8 mouse cellular contexts compared by ENCODE assay signal in genomic region chr9:105520776-105521552, GRCm38 (mm10). TPM values are rescaled to one million over a fixed set of nuclear protein-coding genes. Genes with fewer than 3 reads are reported as not detected.
A peak's percentile ranks its signal among the peaks of the same experiment; 100 is the strongest.
DNase-seq lines count a peak whose midpoint lies in the region; ATAC-seq and TF ChIP-seq lines count a peak whose summit lies in the region.
"Had no signal": no experiment of that assay in that cellular context is flagged by ENCODE, and none has a peak within 500 bp of the region (broad histone marks: within the 10 kb centered on the region; RNA-seq: fewer than 3 reads in every experiment).

No protein-coding gene starts in this region.

- no peak for TF ChIP-seq POLR2A in limb, embryonic 14.5 days (IDR thresholded peaks at IDR 0.05; ENCODE audit: borderline replicate concordance, extremely low read depth, insufficient read depth, insufficient read length)

- no peak overlapping the region for H3K9ac ChIP-seq in limb, embryonic 14.5 days (ENCODE audit: low read depth, low read length, severe bottlenecking)
- H3K9ac ChIP-seq in forebrain, embryonic 16.5 days (replicated peaks; ENCODE audit: low read depth, low read length) = no peak overlapping the region
- H3K9ac ChIP-seq: embryonic facial prominence, embryonic 13.5 days had no signal

- no peak overlapping the region for H3K4me2 ChIP-seq in limb, embryonic 14.5 days (replicated peaks; ENCODE audit: low read depth, low read length, severe bottlenecking)
- no peak overlapping the region for H3K4me2 ChIP-seq in forebrain, embryonic 16.5 days (ENCODE audit: low read length)
- H3K4me2 ChIP-seq: embryonic facial prominence, embryonic 13.5 days had no signal

- H3K4me3 ChIP-seq in heart, embryonic 10.5 days = peak overlapping the region; percentile 54
- no peak overlapping the region for H3K4me3 ChIP-seq in limb, embryonic 14.5 days (replicated peaks; ENCODE audit: low read length)
- no peak overlapping the region for H3K4me3 ChIP-seq in forebrain, embryonic 16.5 days (replicated peaks; ENCODE audit: low read length)
- H3K4me3 ChIP-seq: embryonic facial prominence, embryonic 13.5 days had no signal

- H3K4me1 ChIP-seq in heart, embryonic 10.5 days = peaks cover 32% of the 10 kb centered on the region
- peaks cover 22% of the 10 kb centered on the region for H3K4me1 ChIP-seq in limb, embryonic 14.5 days (ENCODE audit: control insufficient read depth, insufficient read depth, low read length)
- peaks cover 17% of the 10 kb centered on the region for H3K4me1 ChIP-seq in forebrain, embryonic 16.5 days (replicated peaks; ENCODE audit: control insufficient read depth, insufficient read depth, low read length)

- 20% methylated on average over 24 of the region's 24 CpGs for WGBS in heart, embryonic 10.5 days
- WGBS in limb, embryonic 14.5 days = 43% methylated on average over 24 of the region's 24 CpGs
- 71% methylated on average over 24 of the region's 24 CpGs for WGBS in forebrain, embryonic 16.5 days

- DNase-seq in B cell, adult 2 months = peak; percentile 9 to 10
- peak; percentile 76 for DNase-seq in MEL-GATA-1-ER (ENCODE audit: extremely low read depth, low read depth)
- DNase-seq in heart, embryonic 10.5 days (ENCODE audit: low spot score) = peak; percentile 80
- DNase-seq in limb, embryonic 14.5 days (ENCODE audit: low spot score) = no peak
- DNase-seq in natural killer cell, adult 2 months (ENCODE audit: low spot score in 2 of 2) = peak; percentile 9 to 16
- DNase-seq in thymus, postnatal 10 days (ENCODE audit: low spot score in 2 of 2) = no peak

- H3K36me3 ChIP-seq in heart, embryonic 10.5 days = no peaks in the 10 kb centered on the region
- H3K36me3 ChIP-seq in limb, embryonic 14.5 days (ENCODE audit: control insufficient read depth, insufficient read depth, low read length) = no peaks in the 10 kb centered on the region
- no peaks in the 10 kb centered on the region for H3K36me3 ChIP-seq in forebrain, embryonic 16.5 days (ENCODE audit: control insufficient read depth, insufficient read depth)
- H3K36me3 ChIP-seq: embryonic facial prominence, embryonic 13.5 days had no signal

- H3K27me3 ChIP-seq in heart, embryonic 10.5 days (ENCODE audit: insufficient read depth, poor library complexity, severe bottlenecking) = no peaks in the 10 kb centered on the region
- no peaks in the 10 kb centered on the region for H3K27me3 ChIP-seq in limb, embryonic 14.5 days (ENCODE audit: control insufficient read depth, insufficient read depth, low read length)
- no peaks in the 10 kb centered on the region for H3K27me3 ChIP-seq in forebrain, embryonic 16.5 days (replicated peaks; ENCODE audit: control insufficient read depth, insufficient read depth, low read length)
- H3K27me3 ChIP-seq: embryonic facial prominence, embryonic 13.5 days had no signal

- ATAC-seq in limb, embryonic 14.5 days (ENCODE audit: low FRiP score, low read depth) = peak; percentile 60
- no peak for ATAC-seq in forebrain, embryonic 16.5 days

- peak overlapping the region; percentile 77 for H3K27ac ChIP-seq in heart, embryonic 10.5 days
- H3K27ac ChIP-seq in limb, embryonic 14.5 days (replicated peaks; ENCODE audit: low read depth, low read length) = no peak overlapping the region
- H3K27ac ChIP-seq in forebrain, embryonic 16.5 days (ENCODE audit: low read length) = no peak overlapping the region
- H3K27ac ChIP-seq: embryonic facial prominence, embryonic 13.5 days had no signal

- H3K9me3 ChIP-seq in heart, embryonic 10.5 days = no peaks in the 10 kb centered on the region
- no peaks in the 10 kb centered on the region for H3K9me3 ChIP-seq in limb, embryonic 14.5 days (ENCODE audit: control insufficient read depth, low read length)
- no peaks in the 10 kb centered on the region for H3K9me3 ChIP-seq in forebrain, embryonic 16.5 days (ENCODE audit: control insufficient read depth, low read length)
- H3K9me3 ChIP-seq: embryonic facial prominence, embryonic 13.5 days had no signal

RNA-seq across cellular contexts. Expression of gene Atp2c1, which starts 6.2 kb away (rescaled TPM):
- polyA plus RNA-seq in heart, embryonic 10.5 days (2016; fragmentation: Nextera tagmentation; extraction: Ambion mirVana) = 65.1 and 65.8 TPM in 2 replicates
- 53.0 TPM in 2 replicates for polyA plus RNA-seq in limb, embryonic 14.5 days (2012; rRNA removed)
- polyA plus RNA-seq in limb, embryonic 14.5 days (2014; fragmentation: Nextera tagmentation; extraction: Ambion mirVana) = 53.3 and 62.8 TPM in 2 replicates
- 90.1 and 96.2 TPM in 2 replicates for polyA plus RNA-seq in forebrain, embryonic 16.5 days (2015; fragmentation: Nextera tagmentation; extraction: Ambion mirVana)

Comparison
In these comparisons a context has a peak if more than half of its experiments do, and no peak if none do; other contexts are left out.
1. DNase-seq: peak in B cell, adult 2 months (2 of 2), MEL-GATA-1-ER (single experiment), heart, embryonic 10.5 days (single experiment) and natural killer cell, adult 2 months (2 of 2); none in limb, embryonic 14.5 days (single experiment) and thymus, postnatal 10 days (0 of 2).